Mouse (Mus musculus) spleen, postnatal 10 days (tissue): ENCODE measurements around the gene Gm8720.
"Not testable (repeated sequence)": the region's sequence is repeated elsewhere in the genome, so short reads cannot be mapped to it uniquely, and the experiment has no call there.

Experiments used
- DNase-seq, 2 experiments: peaks; one replicate each; pipeline ENCODE4 v3.0.0; 2021 to 2022; ENCODE audit warnings: low spot score in 2 of 2

Gene Gm8720

GRCm38 (mm10) chr7:23067356-23067755 lies at the start of gene Gm8720:
TSS of gene Gm8720 (minus strand) at chr7:23067456.
- not testable (repeated sequence) for DNase-seq

- not testable (repeated sequence) for DNase-seq
These were observed 12.0 kb downstream of the Gm8720 start, which contains the start of gene Vmn1r163 for GRCm38 (mm10) chr7:23055240-23055639. TSS of gene Vmn1r163 (plus strand) at chr7:23055540.

- DNase-seq: not testable (repeated sequence)
These were observed 47.4 kb downstream of the Gm8720 start, which contains the start of gene Gm4216 for GRCm38 (mm10) chr7:23019823-23020222. TSS of gene Gm4216 (minus strand) at chr7:23019923.
